Mouse (Mus musculus) layer of hippocampus, adult 8-10 months (tissue): ENCODE data around the gene Zmynd8. TPM values are rescaled to one million over a fixed set of nuclear protein-coding genes. Genes with fewer than 3 reads are reported as not detected.
A peak's percentile ranks its signal among the peaks of the same experiment; 100 is the strongest.

Source experiments
- DNase-seq, 2 experiments: peaks; one replicate each; pipeline ENCODE4 v3.0.0; 2022; ENCODE audit warnings: low spot score in 2 of 2
- microRNA-seq, 2 experiments: library from miRNA; unstranded; fragments of <30 nt; microRNA quantifications; one replicate each; pipeline ENCODE4 v1.2.0; 2022
- total RNA-seq, 4 experiments: library from RNA; stranded (reverse); gene quantifications; 2 replicates each; pipeline ENCODE4 v1.2.4; 2022

Gene Zmynd8
- total RNA-seq, 4 experiments from 2014 or later, result 128 to 162 (median 147) TPM

DNA sequence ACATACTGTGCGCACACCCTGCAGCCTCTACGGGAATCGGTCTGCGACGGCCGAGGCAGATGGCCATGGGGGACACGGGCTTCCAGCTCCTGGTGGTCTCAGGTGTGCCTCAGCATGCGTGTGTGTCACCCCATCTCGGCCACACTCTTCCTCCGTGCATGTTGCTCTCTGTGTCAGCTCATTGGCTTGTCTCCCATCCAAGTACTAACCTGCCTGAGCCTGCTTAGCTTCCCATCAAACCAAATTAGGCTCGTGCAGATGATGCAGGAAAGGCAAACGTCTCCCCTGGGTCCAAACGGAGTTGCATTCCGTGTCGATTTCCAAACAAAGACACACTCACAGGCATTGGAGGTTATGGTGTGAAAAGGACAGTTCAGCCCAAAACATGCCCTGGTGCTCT is 141.0 kb downstream of the Zmynd8 start:
- DNase-seq, result no peak

DNA sequence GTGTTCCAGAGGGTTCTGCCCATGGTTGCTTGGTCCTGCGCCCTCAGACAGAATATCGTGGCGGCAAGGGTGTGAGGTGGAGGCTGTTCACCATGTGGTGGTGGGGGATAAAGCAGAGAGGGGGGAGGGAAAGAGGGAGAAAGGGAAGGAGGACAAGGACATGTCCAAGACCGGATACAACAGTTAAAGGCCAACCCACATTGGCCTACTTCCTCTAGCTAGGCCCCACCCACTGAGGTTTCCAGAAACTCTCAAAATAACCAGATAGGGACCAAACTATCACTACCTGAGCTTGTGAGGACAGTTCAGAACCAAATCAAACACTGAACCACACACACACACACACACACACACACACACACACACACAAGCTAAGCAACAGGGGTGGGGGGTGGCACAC is 146.1 kb downstream of the Zmynd8 start:
- DNase-seq, result no peak

- DNase-seq, result peak in 1 of 2 experiments; percentile 27
These were observed 147.7 kb downstream of the Zmynd8 start for GRCm38 (mm10) chr2:165751068-165751467.

- no peak for DNase-seq
These were observed 150.4 kb downstream of the Zmynd8 start for GRCm38 (mm10) chr2:165748426-165748825.

DNA sequence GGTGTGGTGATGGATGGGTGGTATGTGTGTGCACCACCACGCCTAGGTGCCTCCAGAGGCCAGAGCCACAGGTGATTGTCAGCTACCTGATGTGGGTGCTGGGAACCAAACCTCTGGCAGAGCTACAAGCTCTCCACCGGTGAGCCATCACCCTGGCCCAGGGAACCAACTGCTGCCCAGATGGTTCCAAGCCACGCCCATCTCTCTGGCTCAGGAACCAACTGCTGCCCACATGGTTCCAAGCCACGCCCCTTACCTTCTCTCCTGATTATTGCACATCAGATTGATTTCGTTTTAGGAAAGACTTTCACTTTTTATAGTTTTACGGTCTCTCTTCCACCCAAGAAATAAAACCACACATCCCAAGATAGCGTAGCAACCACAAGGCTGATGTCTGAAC is 150.8 kb downstream of the Zmynd8 start:
- no peak for DNase-seq

DNA sequence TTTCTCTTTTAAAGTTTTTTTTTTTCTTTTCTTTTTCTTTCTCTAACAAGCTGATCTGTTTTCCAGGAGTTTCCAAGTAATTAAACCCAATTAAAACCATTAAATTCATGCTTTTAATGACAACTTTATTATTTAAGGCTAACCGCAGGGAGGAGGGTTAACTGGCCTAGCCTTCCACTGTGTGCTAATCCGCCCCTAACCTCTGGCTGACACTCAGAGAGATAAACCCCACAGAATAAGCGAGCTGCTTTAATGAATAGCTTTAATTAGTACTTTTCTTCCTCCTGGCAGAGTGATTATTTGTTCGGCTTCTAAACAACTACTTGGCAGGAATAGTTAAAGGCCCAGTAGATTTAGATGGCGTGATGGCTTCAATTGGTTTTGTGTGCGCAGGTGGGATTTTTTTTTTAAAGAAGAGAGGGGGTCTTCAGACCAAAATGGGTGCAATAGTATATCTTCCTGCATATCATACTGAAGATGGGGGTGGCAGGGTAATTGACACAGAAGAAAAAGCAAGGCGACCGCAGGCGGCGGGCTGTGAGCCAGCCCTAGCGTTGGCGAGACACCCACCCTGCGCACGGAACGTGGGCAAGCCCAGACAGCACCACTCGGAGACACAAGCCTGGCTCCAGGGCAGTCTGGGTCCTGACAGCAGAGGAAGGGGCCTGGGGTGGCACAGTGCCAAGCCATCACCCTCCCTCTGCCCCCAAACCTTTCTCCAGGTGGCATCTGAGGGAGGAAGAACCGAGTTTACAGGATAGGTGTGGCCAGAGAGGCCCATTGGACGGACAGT is 153.3 kb downstream of the Zmynd8 start:
- peak in 1 of 2 experiments; percentile 24 for DNase-seq

DNA sequence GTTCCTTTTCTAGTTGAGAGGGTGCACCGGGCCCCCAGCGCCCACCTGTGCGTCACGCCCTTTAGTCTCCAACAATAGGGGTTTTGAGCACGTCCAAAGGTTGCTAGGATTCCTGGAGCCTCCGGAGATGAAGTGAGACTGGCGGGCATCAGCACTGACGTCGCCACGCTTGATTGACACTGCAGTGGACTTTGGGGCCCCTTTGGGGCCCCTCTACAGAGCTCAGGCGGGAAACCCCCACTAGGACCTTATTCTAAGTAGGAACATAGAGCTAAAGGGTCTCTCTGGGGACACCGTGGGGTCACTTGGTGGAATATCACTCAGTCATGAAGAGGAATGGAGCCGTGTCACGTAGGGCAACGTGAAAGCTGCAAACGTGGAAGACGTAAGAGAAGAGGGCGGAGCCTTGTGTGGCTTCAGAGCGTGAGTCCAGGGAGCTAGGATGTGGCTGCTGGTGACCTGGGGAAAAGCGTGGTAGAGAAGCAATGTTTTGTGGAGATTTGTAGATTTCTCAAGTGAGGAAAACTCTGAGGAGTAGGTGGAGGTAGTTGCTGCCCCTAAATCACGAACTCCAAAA is 156.5 kb downstream of the Zmynd8 start:
- no peak for DNase-seq

GRCm38 (mm10) chr2:165741526-165742050 is 157.2 kb downstream of the Zmynd8 start:
- no peak for DNase-seq

DNA sequence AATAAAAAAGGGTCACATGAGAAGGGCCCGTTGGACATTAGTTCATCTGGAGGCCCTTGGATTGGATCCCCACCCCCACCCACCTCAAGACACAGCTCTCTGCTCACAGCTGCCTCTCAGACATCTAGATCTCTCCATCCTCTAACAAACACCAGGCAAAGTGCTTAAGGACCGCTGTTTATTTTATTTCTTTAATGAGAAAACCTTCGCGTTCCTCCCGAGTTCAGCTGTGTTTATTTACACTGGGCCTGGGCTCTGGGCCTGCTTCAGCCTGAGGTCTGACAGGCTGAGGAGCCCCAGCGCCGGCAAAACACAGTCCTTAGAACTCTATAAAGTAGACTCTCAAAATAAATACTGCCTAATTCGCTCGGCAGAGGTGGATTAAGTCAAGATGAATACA is 157.8 kb downstream of the Zmynd8 start:
- DNase-seq, result no peak

- DNase-seq, result no peak
These were observed 158.4 kb downstream of the Zmynd8 start for GRCm38 (mm10) chr2:165740381-165740780.

- no peak for DNase-seq
These were observed 162.5 kb downstream of the Zmynd8 start for GRCm38 (mm10) chr2:165736297-165736696.

Small RNA genes within 50 kb of the gene (microRNA-seq; reads per million reads assigned to microRNA genes)
- gene Gm22692, result 0 reads per million in 2 experiments

Other genes starting within 250 kb of the Zmynd8 start
- gene Ncoa3, start 93.6 kb upstream of the Zmynd8 start, total RNA-seq, result 10 to 100 TPM; 33.9 to 41.1 (median 36.3) TPM